Mouse (Mus musculus) liver, postnatal 0 days (tissue): ENCODE data around the gene Zfp217. TPM values are rescaled to one million over a fixed set of nuclear protein-coding genes. Genes with fewer than 3 reads are reported as not detected.

Source experiments
- ATAC-seq: fragments of 200-750 bp; cut with Nextera tagmentation; 2 replicates; pipeline ENCODE4 v1.8.0; 2017; ENCODE audit warnings: mild to moderate bottlenecking, moderate library complexity
- DNase-seq: peaks from one replicate; pipeline ENCODE4 v3.0.0-alpha.2; 2016
- H3K27ac ChIP-seq: fragments of 300-500 bp; sonication (generic); 2 replicates; pipeline ENCODE4 v1.5.1; 2014; ENCODE audit warnings: antibody characterized with exemption, moderate library complexity, mild to moderate bottlenecking, low read depth
- H3K27me3 ChIP-seq: fragments of 300-500 bp; sonication (generic); 2 replicates; pipeline ENCODE4 v1.6.1; 2014; ENCODE audit warnings: low read length, control low read depth, mixed read lengths; ENCODE audit not compliant: insufficient read depth
- H3K36me3 ChIP-seq: fragments of 300-500 bp; sonication (generic); replicated peaks from 2 replicates; pipeline ENCODE4 v1.6.1; 2014; ENCODE audit warnings: mild to moderate bottlenecking, control low read depth, low read length, moderate library complexity, mixed read lengths; ENCODE audit not compliant: insufficient read depth
- H3K4me1 ChIP-seq: fragments of 300-500 bp; sonication (generic); 2 replicates; pipeline ENCODE4 v1.6.1; 2014; ENCODE audit warnings: antibody characterized with exemption, mild to moderate bottlenecking, control low read depth; ENCODE audit not compliant: insufficient read depth
- H3K4me2 ChIP-seq: fragments of 300-500 bp; sonication (generic); 2 replicates; pipeline ENCODE4 v1.6.1; 2014; ENCODE audit warnings: low read depth, mild to moderate bottlenecking, low read length, moderate library complexity, mixed read lengths
- H3K4me3 ChIP-seq: fragments of 300-500 bp; sonication (generic); 2 replicates; pipeline ENCODE4 v1.5.1; 2014; ENCODE audit warnings: low read depth, low read length
- H3K9ac ChIP-seq: fragments of 300-500 bp; sonication (generic); replicated peaks from 2 replicates; pipeline ENCODE4 v1.6.1; 2014; ENCODE audit warnings: mild to moderate bottlenecking, moderate library complexity
- H3K9me3 ChIP-seq: fragments of 300-500 bp; sonication (generic); 2 replicates; pipeline ENCODE4 v1.6.1; 2016; ENCODE audit warnings: mild to moderate bottlenecking, control low read depth, low read length, mixed read lengths
- CTCF ChIP-seq: sonication (generic); IDR thresholded peaks from 2 replicates; pipeline ENCODE4 v1.5.1; 2016; ENCODE audit warnings: antibody characterized with exemption, low read depth
- EP300 ChIP-seq: IDR thresholded peaks from 2 replicates; pipeline ENCODE4 v1.6.1; 2016; ENCODE audit warnings: antibody characterized with exemption, low read depth, mild to moderate bottlenecking
- WGBS: fragments of 180-500 bp; shearing (Covaris S2); extraction: QIAGEN DNeasy Blood & Tissue Kit; methylation state at CpG from one replicate; pipeline ENCODE4 v1.1.7; 2014; ENCODE audit not compliant: insufficient replicate concordance; 5-methylcytosine and 5-hydroxymethylcytosine counted together
- polyA plus RNA-seq: library from polyadenylated mRNA; unstranded; fragments of >200 nt; fragmentation: Nextera tagmentation; extraction: Ambion mirVana; gene quantifications from 2 replicates; pipeline ENCODE4 v1.2.1, GENCODE M21; 2015

The Zfp217 gene
- polyA plus RNA-seq, 1 experiment from 2014 or later: 2.1 TPM

- no peak overlapping the region for H3K27ac ChIP-seq
- ATAC-seq: no peak
- H3K36me3 ChIP-seq: no peaks in the 10 kb centered on the region
- H3K9ac ChIP-seq: no peak overlapping the region
- WGBS: 20% methylated on average over 3 of the region's 3 CpGs
- TF ChIP-seq EP300: no peak
- TF ChIP-seq CTCF: no peak
- DNase-seq: no peak
- H3K27me3 ChIP-seq: no peaks in the 10 kb centered on the region
- H3K9me3 ChIP-seq: no peaks in the 10 kb centered on the region
- no peak overlapping the region for H3K4me3 ChIP-seq
- peaks cover 8% of the 10 kb centered on the region; the same call in 1 of the 2 replicates for H3K4me1 ChIP-seq
- no peak overlapping the region for H3K4me2 ChIP-seq
Observed at GRCm38 (mm10) chr2:170143861-170144260, 4.0 kb downstream of the Zfp217 start.

- TF ChIP-seq CTCF: no peak
- TF ChIP-seq EP300: no peak
- Histone ChIP-seq H3K4me3 (no peak overlapping the region), H3K27me3 (no peaks in the 10 kb centered on the region), H3K27ac (no peak overlapping the region), H3K36me3 (no peaks in the 10 kb centered on the region), H3K9me3 (no peaks in the 10 kb centered on the region), H3K4me2 (no peak overlapping the region), H3K4me1 (peaks cover 7% of the 10 kb centered on the region; the same call in 1 of the 2 replicates), H3K9ac (no peak overlapping the region)
- 87% methylated on average over 10 of the region's 10 CpGs for WGBS
- DNase-seq (no peak), ATAC-seq (no peak)
Observed at GRCm38 (mm10) chr2:170142542-170142941, 5.4 kb downstream of the Zfp217 start.

- H3K9ac ChIP-seq: no peak overlapping the region
- H3K4me3 ChIP-seq: no peak overlapping the region
- no peak overlapping the region for H3K27ac ChIP-seq
- DNase-seq: no peak
- no peaks in the 10 kb centered on the region for H3K36me3 ChIP-seq
- no peak for ATAC-seq
- H3K9me3 ChIP-seq: no peaks in the 10 kb centered on the region
- H3K4me2 ChIP-seq: no peak overlapping the region
- peaks cover 12% of the 10 kb centered on the region; the same call in 1 of the 2 replicates for H3K4me1 ChIP-seq
- no peaks in the 10 kb centered on the region for H3K27me3 ChIP-seq
- WGBS: 87% methylated on average over 5 of the region's 5 CpGs
- TF ChIP-seq EP300: no peak
- TF ChIP-seq CTCF: no peak
Observed at GRCm38 (mm10) chr2:170141481-170141880, 6.4 kb downstream of the Zfp217 start.

GRCm38 (mm10) chr2:170139411-170140046 lies 8.4 kb downstream of the Zfp217 start:
- Histone ChIP-seq H3K4me3 (no peak overlapping the region), H3K27ac (peak overlapping the region; percentile 71), H3K4me1 (peaks cover 16% of the 10 kb centered on the region; the same call in 1 of the 2 replicates), H3K4me2 (peak overlapping the region; percentile 48), H3K9ac (no peak overlapping the region), H3K9me3 (no peaks in the 10 kb centered on the region), H3K36me3 (no peaks in the 10 kb centered on the region), H3K27me3 (no peaks in the 10 kb centered on the region)
- DNase-seq: no peak
- TF ChIP-seq CTCF: no peak
- TF ChIP-seq EP300: no peak
- WGBS: 51% methylated on average over 9 of the region's 9 CpGs
- ATAC-seq: peak; percentile 82

- TF ChIP-seq CTCF (no peak), EP300 (peak; percentile 55; the same call in 1 of the 2 replicates)
- Histone ChIP-seq H3K9me3 (no peaks in the 10 kb centered on the region), H3K27ac (no peak overlapping the region), H3K27me3 (no peaks in the 10 kb centered on the region), H3K4me2 (no peak overlapping the region), H3K36me3 (no peaks in the 10 kb centered on the region), H3K9ac (no peak overlapping the region), H3K4me3 (no peak overlapping the region), H3K4me1 (peaks cover 22% of the 10 kb centered on the region; the same call in 1 of the 2 replicates)
- ATAC-seq (no peak), DNase-seq (no peak)
- WGBS: 33% methylated on average over 3 of the region's 3 CpGs
Observed at GRCm38 (mm10) chr2:170136928-170137327, 11.0 kb downstream of the Zfp217 start.

GRCm38 (mm10) chr2:170135820-170136219 lies 12.1 kb downstream of the Zfp217 start:
- DNase-seq (no peak), ATAC-seq (no peak)
- H3K4me3 ChIP-seq: no peak overlapping the region
- H3K36me3 ChIP-seq: no peaks in the 10 kb centered on the region
- no peak overlapping the region for H3K4me2 ChIP-seq
- no peak overlapping the region for H3K9ac ChIP-seq
- H3K4me1 ChIP-seq: peaks cover 22% of the 10 kb centered on the region; the same call in 1 of the 2 replicates
- 91% methylated on average over 6 of the region's 6 CpGs for WGBS
- no peaks in the 10 kb centered on the region for H3K9me3 ChIP-seq
- no peak overlapping the region for H3K27ac ChIP-seq
- no peaks in the 10 kb centered on the region for H3K27me3 ChIP-seq
- TF ChIP-seq EP300 (no peak), CTCF (no peak)
